Comparison of ENCODE assay signal across 11 mouse cellular contexts in the genomic region with DNA sequence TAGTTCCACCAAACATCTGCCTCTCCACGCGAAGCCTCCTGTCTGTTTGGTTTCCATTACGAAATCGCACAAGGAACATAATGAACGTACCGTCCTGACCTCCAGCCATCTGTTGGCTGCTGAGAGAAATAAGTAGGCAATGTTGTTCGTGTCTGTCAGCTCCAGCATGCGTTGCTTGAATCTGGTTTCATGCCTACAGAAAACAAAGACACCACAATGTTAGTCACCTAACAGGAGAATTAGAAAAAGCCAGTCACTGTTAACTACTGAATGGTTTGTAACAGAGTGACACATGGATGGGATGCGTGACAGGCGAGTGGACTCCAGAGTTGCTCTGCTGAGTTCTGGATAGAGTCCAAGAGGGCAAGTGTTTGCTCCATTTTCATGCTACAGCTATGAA. TPM values are rescaled to one million over a fixed set of nuclear protein-coding genes. Genes with fewer than 3 reads are reported as not detected.
A peak's percentile ranks its signal among the peaks of the same experiment; 100 is the strongest.
DNase-seq lines count a peak whose midpoint lies in the region; ATAC-seq and TF ChIP-seq lines count a peak whose summit lies in the region.
"Had no signal": no experiment of that assay in that cellular context is flagged by ENCODE, and none has a peak within 500 bp of the region (broad histone marks: within the 10 kb centered on the region; RNA-seq: fewer than 3 reads in every experiment).

No protein-coding gene starts in this region.

- no peaks in the 10 kb centered on the region for H3K9me3 ChIP-seq in embryonic facial prominence, embryonic 14.5 days (ENCODE audit: control insufficient read depth, low read length)
- H3K9me3 ChIP-seq in embryonic facial prominence, embryonic 10.5 days: no peaks in the 10 kb centered on the region
- H3K9me3 ChIP-seq in liver, embryonic 11.5 days (ENCODE audit: control insufficient read depth, low read length): no peaks in the 10 kb centered on the region
- H3K9me3 ChIP-seq: megakaryocyte, embryonic 14.5 days; neural tube, embryonic 13.5 days had no signal

- H3K79me2 ChIP-seq in liver, adult 2 months (ENCODE audit: control insufficient read depth, insufficient read depth, low read length): no peaks in the 10 kb centered on the region

- peak; percentile 60 for DNase-seq in embryonic facial prominence, embryonic 14.5 days (ENCODE audit: low spot score)
- no peak for DNase-seq in embryonic facial prominence, embryonic 10.5 days (ENCODE audit: low spot score)
- DNase-seq in liver, adult 2 months (ENCODE audit: extremely low read depth, low read depth, low spot score): peak; percentile 85
- no peak for DNase-seq in liver, embryonic 11.5 days (ENCODE audit: low spot score)
- peak; percentile 34 for DNase-seq in fat pad, adult 2 months (ENCODE audit: extremely low read depth, low read depth, low spot score)
- peak; percentile 51 for DNase-seq in lung, postnatal 10 days
- no peak for DNase-seq in neural tube, embryonic 10.5 days (ENCODE audit: extremely low spot score, low spot score)
- DNase-seq in spleen, postnatal 14 days (ENCODE audit: low spot score in 2 of 2): no peak
- DNase-seq: right cerebral cortex, postnatal 4 days had no signal

- H3K4me1 ChIP-seq in embryonic facial prominence, embryonic 14.5 days (ENCODE audit: control insufficient read depth, insufficient read depth, low read length): peaks cover 6% of the 10 kb centered on the region; the same call in 1 of the 2 replicates
- H3K4me1 ChIP-seq in embryonic facial prominence, embryonic 10.5 days: peaks cover 17% of the 10 kb centered on the region
- no peaks in the 10 kb centered on the region for H3K4me1 ChIP-seq in liver, adult 2 months (ENCODE audit: control insufficient read depth, insufficient read depth, low read length)
- no peaks in the 10 kb centered on the region for H3K4me1 ChIP-seq in liver, embryonic 11.5 days (replicated peaks; ENCODE audit: control insufficient read depth, insufficient read depth, low read length)
- H3K4me1 ChIP-seq: megakaryocyte, embryonic 14.5 days; neural tube, embryonic 13.5 days had no signal

- H3K27me3 ChIP-seq in embryonic facial prominence, embryonic 14.5 days (replicated peaks; ENCODE audit: control insufficient read depth, insufficient read depth, low read length): no peaks in the 10 kb centered on the region
- no peaks in the 10 kb centered on the region for H3K27me3 ChIP-seq in embryonic facial prominence, embryonic 10.5 days (replicated peaks; ENCODE audit: low read depth, poor library complexity, severe bottlenecking)
- H3K27me3 ChIP-seq in liver, adult 2 months (ENCODE audit: control insufficient read depth, insufficient read depth, low read length): no peaks in the 10 kb centered on the region
- H3K27me3 ChIP-seq in liver, embryonic 11.5 days (replicated peaks; ENCODE audit: control insufficient read depth, insufficient read depth, low read length): no peaks in the 10 kb centered on the region
- H3K27me3 ChIP-seq: megakaryocyte, embryonic 14.5 days; neural tube, embryonic 13.5 days had no signal

- no peak for TF ChIP-seq POLR2A in liver, adult 2 months (IDR thresholded peaks at IDR 0.05; ENCODE audit: extremely low read depth, insufficient read depth, low read length)

- no peak overlapping the region for H3K27ac ChIP-seq in embryonic facial prominence, embryonic 14.5 days (replicated peaks; ENCODE audit: low read depth, low read length)
- no peak overlapping the region for H3K27ac ChIP-seq in embryonic facial prominence, embryonic 10.5 days (replicated peaks)
- H3K27ac ChIP-seq in liver, adult 2 months (replicated peaks; ENCODE audit: insufficient read depth, low read depth, low read length): no peak overlapping the region
- H3K27ac ChIP-seq in liver, embryonic 11.5 days (ENCODE audit: low read depth, low read length): no peak overlapping the region
- H3K27ac ChIP-seq: neural tube, embryonic 13.5 days had no signal

- WGBS in embryonic facial prominence, embryonic 14.5 days: 63% methylated on average over 10 of the region's 10 CpGs
- WGBS in embryonic facial prominence, embryonic 10.5 days: 86% methylated on average over 10 of the region's 10 CpGs
- WGBS in liver, adult 2 months: 28% methylated on average over 10 of the region's 10 CpGs
- WGBS in liver, embryonic 11.5 days: 80% methylated on average over 10 of the region's 10 CpGs

- no peak for TF ChIP-seq CTCF in liver, adult 2 months (IDR thresholded peaks at IDR 0.05; ENCODE audit: low read depth, low read length)

- H3K36me3 ChIP-seq in embryonic facial prominence, embryonic 14.5 days (ENCODE audit: control insufficient read depth, insufficient read depth, low read length): no peaks in the 10 kb centered on the region
- H3K36me3 ChIP-seq in embryonic facial prominence, embryonic 10.5 days (replicated peaks): no peaks in the 10 kb centered on the region
- no peaks in the 10 kb centered on the region for H3K36me3 ChIP-seq in liver, adult 2 months (ENCODE audit: control insufficient read depth, insufficient read depth, low read length)
- no peaks in the 10 kb centered on the region for H3K36me3 ChIP-seq in liver, embryonic 11.5 days (ENCODE audit: control insufficient read depth, insufficient read depth, low read length)
- H3K36me3 ChIP-seq: neural tube, embryonic 13.5 days had no signal

- H3K9ac ChIP-seq in embryonic facial prominence, embryonic 14.5 days (ENCODE audit: low read depth, low read length): no peak overlapping the region
- H3K9ac ChIP-seq in liver, adult 2 months (ENCODE audit: low read depth, low read length): no peak overlapping the region
- H3K9ac ChIP-seq in liver, embryonic 11.5 days (ENCODE audit: low read depth, low read length): no peak overlapping the region
- H3K9ac ChIP-seq: neural tube, embryonic 13.5 days had no signal

- ATAC-seq in embryonic facial prominence, embryonic 14.5 days (ENCODE audit: low read depth): peak; percentile 30; the same call in 1 of the 2 replicates
- no peak for ATAC-seq in liver, embryonic 11.5 days (replicated peaks; ENCODE audit: low FRiP score)

- no peak overlapping the region for H3K4me2 ChIP-seq in embryonic facial prominence, embryonic 14.5 days (ENCODE audit: low read depth, low read length)
- H3K4me2 ChIP-seq in liver, embryonic 11.5 days: no peak overlapping the region
- H3K4me2 ChIP-seq: neural tube, embryonic 13.5 days had no signal

- H3K4me3 ChIP-seq in embryonic facial prominence, embryonic 14.5 days (ENCODE audit: low read depth, low read length): no peak overlapping the region
- H3K4me3 ChIP-seq in embryonic facial prominence, embryonic 10.5 days: no peak overlapping the region
- H3K4me3 ChIP-seq in liver, adult 2 months (ENCODE audit: insufficient read depth, low read depth, low read length): no peak overlapping the region
- H3K4me3 ChIP-seq in liver, embryonic 11.5 days (ENCODE audit: low read depth, low read length): no peak overlapping the region
- H3K4me3 ChIP-seq: megakaryocyte, embryonic 14.5 days; neural tube, embryonic 13.5 days had no signal

RNA-seq across cellular contexts. Expression of gene Kcnj8, which starts 42.9 kb away (rescaled TPM):
- polyA plus RNA-seq in embryonic facial prominence, embryonic 14.5 days (2014; fragmentation: Nextera tagmentation; extraction: Ambion mirVana): 16.8 and 21.0 TPM in 2 replicates
- polyA plus RNA-seq in embryonic facial prominence, embryonic 10.5 days (2016; fragmentation: Nextera tagmentation; extraction: Ambion mirVana): 0.59 and 1.00 TPM in 2 replicates
- total RNA-seq in liver, adult 2 months (2014; rRNA removed): 4.2 and 6.9 TPM in 2 replicates
- polyA plus RNA-seq in liver, adult 2 months (2012; rRNA removed): 1.8 and 3.0 TPM in 2 replicates
- polyA plus RNA-seq in liver, embryonic 11.5 days (2014; fragmentation: Nextera tagmentation; extraction: Ambion mirVana): 2.7 and 3.9 TPM in 2 replicates

Comparison
In these comparisons a context has a peak if more than half of its experiments do, and no peak if none do; other contexts are left out.
1. DNase-seq: peak in embryonic facial prominence, embryonic 14.5 days (single experiment), liver, adult 2 months (single experiment), fat pad, adult 2 months (single experiment) and lung, postnatal 10 days (single experiment); none in embryonic facial prominence, embryonic 10.5 days (single experiment), liver, embryonic 11.5 days (single experiment), neural tube, embryonic 10.5 days (single experiment) and spleen, postnatal 14 days (0 of 2).